Mouse (Mus musculus) Patski (cell line): ENCODE results near the gene Gabbr1. TPM values are rescaled to one million over a fixed set of nuclear protein-coding genes. Genes with fewer than 3 reads are reported as not detected.
"Not testable (repeated sequence)": the region's sequence is repeated elsewhere in the genome, so short reads cannot be mapped to it uniquely, and the experiment has no call there.

Source experiments
- ATAC-seq: fragments of 100-300 bp; one replicate; pipeline ENCODE4 v1.8.0; 2021
- CTCF ChIA-PET: fragments of 350-600 bp; sonication (Branson Sonifier 250); formaldehyde crosslinking; loops from one replicate; lab custom pipeline; 2022; ENCODE audit warnings: inconsistent platforms; lab: Charles Lee
- POLR2A ChIA-PET: fragments of 350-600 bp; sonication (Branson Sonifier 250); formaldehyde crosslinking; loops from one replicate; lab custom pipeline; 2022; ENCODE audit warnings: antibody characterized with exemption, inconsistent platforms; lab: Charles Lee
- DNase-seq: peaks from one replicate; pipeline ENCODE4 v3.0.0-alpha.2; 2011; ENCODE audit warnings: low read depth, low spot score
- H3K27me3 ChIP-seq: fragments of 371-371 bp; one replicate; pipeline ENCODE4 v1.5.1; 2021
- CTCF ChIP-seq: fragments of 100-300 bp; IDR thresholded peaks from one replicate; pipeline ENCODE4 v1.5.1; 2021
- in situ Hi-C: fragments of 300-500 bp; cut with MboI; formaldehyde crosslinking; loops from 3 replicates; pipeline ENCODE4 v1.11.1; 2018; ENCODE audit warnings: low pct_unique_long_range_greater_than_20kb, mixed read lengths
- polyA plus RNA-seq: library from polyadenylated mRNA; unstranded; gene quantifications from one replicate; pipeline ENCODE4 v1.2.3, GENCODE M21; 2021

The Gabbr1 gene
- polyA plus RNA-seq, 1 experiment from 2014 or later: 44.4 TPM

- CTCF ChIA-PET: no interaction called here
- no peak for ATAC-seq
- no peak for TF ChIP-seq CTCF
- POLR2A ChIA-PET: no interaction called here
- in situ Hi-C loops: no loop called here
- no peak for DNase-seq
- H3K27me3 ChIP-seq: no peaks in the 10 kb centered on the region
These were observed 33.6 kb upstream of the Gabbr1 start for GRCm38 (mm10) chr17:37012141-37012540.

- in situ Hi-C loops: no loop called here
- ATAC-seq: no peak
- no peaks in the 10 kb centered on the region for H3K27me3 ChIP-seq
- POLR2A ChIA-PET: no interaction called here
- no peak for TF ChIP-seq CTCF
- CTCF ChIA-PET: interaction anchor here (1.1 to 1.9 kb wide), 4 partner anchors 9 to 20 kb away, joined by 3 to 4 read pairs (median 4); no protein-coding TSS in a partner anchor
- DNase-seq: no peak
These were observed 29.4 kb upstream of the Gabbr1 start for GRCm38 (mm10) chr17:37016333-37016732.

DNA sequence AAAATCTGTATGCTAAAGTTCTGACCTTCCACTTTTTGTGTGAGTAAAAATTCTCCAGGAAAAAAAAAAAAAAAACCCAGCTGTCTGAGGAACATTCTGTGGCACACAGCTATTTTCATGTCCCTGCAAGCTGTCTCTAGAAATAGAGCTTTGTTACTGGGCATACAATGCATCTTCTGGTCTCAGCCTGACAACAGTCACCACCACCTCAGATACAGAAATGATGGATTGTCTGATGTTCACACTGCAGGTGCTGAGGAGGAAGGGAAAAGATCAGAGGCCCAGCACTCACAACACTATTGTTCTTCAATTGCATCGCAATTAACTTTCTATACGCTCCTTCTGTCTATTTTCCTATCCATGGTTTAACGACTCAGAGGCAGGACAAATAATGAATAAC is 27.4 kb upstream of the Gabbr1 start:
- no peak for ATAC-seq
- ChIA-PET CTCF (interaction anchor here (0.6 to 1.9 kb wide), 2 partner anchors 21 to 1139 kb away, joined by 3 to 4 read pairs; partner anchors contain the start of gene Dhx16), POLR2A (no interaction called here)
- in situ Hi-C loops: no loop called here
- TF ChIP-seq CTCF: no peak
- no peak for DNase-seq
- H3K27me3 ChIP-seq: no peaks in the 10 kb centered on the region

- DNase-seq, in situ Hi-C loops, POLR2A ChIA-PET, H3K27me3 ChIP-seq, ATAC-seq: not testable (repeated sequence)
- CTCF ChIA-PET: interaction anchor here (1.2 kb wide), 1 partner anchor 18 kb away, joined by 3 read pairs; no protein-coding TSS in a partner anchor
These were observed 26.5 kb upstream of the Gabbr1 start for GRCm38 (mm10) chr17:37019242-37019641.

DNA sequence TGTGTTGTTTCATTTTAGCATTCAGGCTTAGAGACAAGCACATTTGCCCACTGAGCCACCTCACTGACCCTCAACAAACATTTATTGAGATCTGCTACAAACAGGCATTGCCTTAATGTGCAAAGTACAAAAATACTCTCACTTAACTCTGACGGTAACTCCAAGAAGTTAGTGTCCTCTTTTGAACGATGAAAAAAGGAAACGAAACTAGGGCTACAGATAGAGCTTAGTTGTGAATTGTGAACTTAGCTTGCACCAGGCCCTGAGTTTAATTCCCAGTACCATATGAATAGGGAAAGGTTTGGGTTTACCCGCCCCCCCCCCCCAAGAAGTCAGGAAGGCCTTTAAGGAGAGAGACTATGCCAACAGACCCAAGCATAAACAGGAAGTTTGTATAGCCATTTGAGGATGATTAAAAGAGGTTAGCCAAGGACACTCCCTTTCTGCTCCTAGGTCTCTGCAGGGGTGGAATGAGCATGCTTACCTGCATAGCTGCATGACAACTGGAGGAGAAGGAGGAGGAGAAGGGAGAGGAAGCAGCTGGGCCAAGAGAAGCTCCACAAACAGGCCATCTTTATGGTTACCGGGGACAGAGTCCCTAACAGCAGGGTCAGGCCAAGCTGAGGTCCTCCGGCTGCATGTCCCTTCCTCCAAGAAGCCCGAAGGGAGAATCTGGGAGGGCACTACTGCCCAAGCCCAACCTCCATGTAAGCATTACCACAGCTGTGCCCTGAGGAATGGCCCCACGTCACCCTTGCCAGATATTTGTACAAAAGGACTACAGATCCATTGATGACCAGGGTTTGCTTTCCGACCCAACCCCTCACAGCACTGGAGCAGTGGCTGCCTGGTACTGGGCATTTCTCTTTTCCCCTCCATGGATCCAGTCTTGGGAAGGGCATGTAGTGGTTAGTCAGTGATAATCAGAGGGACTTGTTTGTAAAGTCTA is 22.9 kb upstream of the Gabbr1 start, which contains the start of gene Mog:
TSS of gene Mog (minus strand) at position 771 of the 949 bp plus-strand sequence.
- TF ChIP-seq CTCF: no peak
- DNase-seq (no peak), ATAC-seq (no peak)
- no peaks in the 10 kb centered on the region for H3K27me3 ChIP-seq
- CTCF ChIA-PET: no interaction called here
- in situ Hi-C loops: no loop called here
- POLR2A ChIA-PET: interaction anchor here (0.6 kb wide), 1 partner anchor 240 kb away, joined by 3 read pairs; no protein-coding TSS in a partner anchor

DNA sequence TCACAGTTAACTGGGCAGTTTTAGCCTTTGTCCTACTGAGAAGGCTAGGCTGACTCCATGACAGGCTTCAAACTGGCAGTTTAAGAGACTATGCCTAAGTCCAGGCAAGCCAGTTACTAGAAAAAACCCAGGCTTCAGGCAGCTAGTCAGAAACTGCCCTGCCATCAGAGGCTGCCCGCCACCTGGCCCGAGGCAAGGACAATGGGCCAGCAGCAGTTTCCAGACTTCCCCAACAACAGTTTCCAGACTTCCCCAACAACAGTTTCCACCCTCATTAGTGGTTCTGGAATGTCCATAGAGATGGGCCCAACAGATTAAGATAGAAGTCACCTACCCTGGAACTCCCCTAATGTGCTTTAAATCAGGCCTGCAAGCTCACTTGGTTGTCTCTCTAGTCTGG is 19.3 kb upstream of the Gabbr1 start:
- in situ Hi-C loops: no loop called here
- TF ChIP-seq CTCF: no peak
- no peaks in the 10 kb centered on the region for H3K27me3 ChIP-seq
- CTCF ChIA-PET: no interaction called here
- DNase-seq: no peak
- ATAC-seq: no peak
- POLR2A ChIA-PET: no interaction called here

DNA sequence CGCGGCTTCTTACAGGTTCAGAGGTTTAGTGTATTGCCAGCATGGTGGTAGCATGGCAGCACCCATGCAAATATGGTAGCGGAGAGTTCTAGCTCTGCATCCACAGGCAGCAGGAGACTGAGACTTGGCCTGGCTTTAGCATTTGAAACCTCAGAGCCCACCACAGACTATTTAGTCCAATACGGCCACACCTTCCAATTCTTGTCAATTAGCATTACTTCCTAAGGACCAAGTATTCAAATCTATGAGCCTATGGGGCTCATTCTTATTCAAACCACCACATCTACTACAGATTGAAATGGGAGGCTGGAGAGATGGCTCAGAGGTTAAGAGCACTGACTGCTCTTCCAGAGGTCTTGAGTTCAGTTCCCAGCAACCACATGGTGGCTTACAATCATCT is 18.3 kb upstream of the Gabbr1 start:
- in situ Hi-C loops: no loop called here
- no peak for DNase-seq
- ATAC-seq: no peak
- ChIA-PET CTCF (interaction anchor here (1.6 kb wide), 1 partner anchor 13 kb away, joined by 3 read pairs; no protein-coding TSS in a partner anchor), POLR2A (interaction anchor here (1.1 kb wide), 1 partner anchor 23 kb away, joined by 4 read pairs; no protein-coding TSS in a partner anchor)
- no peaks in the 10 kb centered on the region for H3K27me3 ChIP-seq
- TF ChIP-seq CTCF: no peak

DNA sequence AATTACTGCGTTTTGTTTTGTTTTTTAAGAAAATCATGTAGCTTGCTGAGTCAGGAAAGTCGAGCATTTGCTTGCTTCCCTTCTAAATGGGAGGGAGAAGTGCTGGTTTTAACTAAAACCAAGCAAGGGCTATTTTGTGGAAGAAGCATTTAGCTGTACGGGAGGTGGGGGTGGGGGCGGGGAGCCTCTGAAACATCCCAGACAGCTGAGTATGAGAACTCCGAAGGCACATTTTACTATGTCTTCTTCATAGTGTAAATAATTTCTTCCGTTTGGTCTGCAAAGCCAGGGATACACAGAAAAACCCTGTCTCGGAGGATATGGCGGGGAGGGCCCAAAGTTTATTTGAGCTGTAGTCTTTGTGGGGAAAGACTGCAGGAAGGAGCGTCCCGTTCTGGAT is 17.6 kb upstream of the Gabbr1 start:
- DNase-seq (no peak), ATAC-seq (no peak)
- in situ Hi-C loops: no loop called here
- ChIA-PET CTCF (interaction anchor here (0.7 to 1.6 kb wide), 5 partner anchors 12 to 57 kb away, joined by 3 to 5 read pairs (median 3); no protein-coding TSS in a partner anchor), POLR2A (interaction anchor here (1.1 to 1.4 kb wide), 2 partner anchors 24 to 70 kb away, joined by 4 read pairs; partner anchors contain the start of genes Znrd1 and Znrd1as)
- no peaks in the 10 kb centered on the region for H3K27me3 ChIP-seq
- no peak for TF ChIP-seq CTCF

- ChIA-PET POLR2A (interaction anchor here (1.4 kb wide), 1 partner anchor 70 kb away, joined by 4 read pairs; the partner anchor contains the start of genes Znrd1 and Znrd1as), CTCF (interaction anchor here (0.7 to 1.6 kb wide), 5 partner anchors 12 to 57 kb away, joined by 3 to 5 read pairs (median 3); no protein-coding TSS in a partner anchor)
- ATAC-seq (peak; percentile 99), DNase-seq (peak; percentile 75)
- H3K27me3 ChIP-seq: no peaks in the 10 kb centered on the region
- in situ Hi-C loops: no loop called here
- no peak for TF ChIP-seq CTCF
These were observed 17.1 kb upstream of the Gabbr1 start for GRCm38 (mm10) chr17:37028683-37029120.

GRCm38 (mm10) chr17:37029162-37029561 is 16.6 kb upstream of the Gabbr1 start:
- TF ChIP-seq CTCF: no peak
- ChIA-PET POLR2A (interaction anchor here (1.4 kb wide), 1 partner anchor 71 kb away, joined by 4 read pairs; the partner anchor contains the start of genes Znrd1 and Znrd1as), CTCF (interaction anchor here (0.9 to 1.6 kb wide), 3 partner anchors 11 to 54 kb away, joined by 3 to 4 read pairs (median 3); no protein-coding TSS in a partner anchor)
- ATAC-seq: no peak
- DNase-seq: no peak
- H3K27me3 ChIP-seq: no peaks in the 10 kb centered on the region
- in situ Hi-C loops: no loop called here
